Mouse (Mus musculus) forebrain, embryonic 11.5 days (tissue): Measurements from ENCODE around the gene Uroc1. TPM values are rescaled to one million over a fixed set of nuclear protein-coding genes. Genes with fewer than 3 reads are reported as not detected.

Experiments
- ATAC-seq: fragments of 200-750 bp; cut with Nextera tagmentation; replicated peaks from 2 replicates; pipeline ENCODE4 v1.8.0; 2017; ENCODE audit warnings: moderate TSS enrichment; ENCODE audit not compliant: low FRiP score
- DNase-seq: peaks from one replicate; pipeline ENCODE4 v3.0.0-alpha.2; 2017; ENCODE audit warnings: low spot score
- H3K27ac ChIP-seq: fragments of 300-500 bp; sonication (generic); 2 replicates; pipeline ENCODE4 v1.5.1; 2014; ENCODE audit warnings: low read depth, low read length
- H3K27me3 ChIP-seq: fragments of 300-500 bp; sonication (generic); 2 replicates; pipeline ENCODE4 v1.6.1; 2014; ENCODE audit warnings: mild to moderate bottlenecking, low read length, mixed read lengths; ENCODE audit not compliant: control insufficient read depth, insufficient read depth
- H3K36me3 ChIP-seq: fragments of 300-500 bp; sonication (generic); 2 replicates; pipeline ENCODE4 v1.6.1; 2014; ENCODE audit warnings: mild to moderate bottlenecking, low read length, moderate library complexity, mixed read lengths; ENCODE audit not compliant: control insufficient read depth, insufficient read depth
- H3K4me1 ChIP-seq: fragments of 300-500 bp; sonication (generic); replicated peaks from 2 replicates; pipeline ENCODE4 v1.6.1; 2014; ENCODE audit warnings: low read length, mixed read lengths; ENCODE audit not compliant: control insufficient read depth, insufficient read depth
- H3K4me2 ChIP-seq: fragments of 300-500 bp; sonication (generic); 2 replicates; pipeline ENCODE4 v1.6.1; 2014; ENCODE audit warnings: low read depth, mild to moderate bottlenecking, low read length, moderate library complexity, mixed read lengths; ENCODE audit not compliant: severe bottlenecking
- H3K4me3 ChIP-seq: fragments of 300-500 bp; sonication (generic); 2 replicates; pipeline ENCODE4 v1.5.1; 2014; ENCODE audit warnings: low read depth, low read length
- H3K9ac ChIP-seq: fragments of 300-500 bp; sonication (generic); 2 replicates; pipeline ENCODE4 v1.6.1; 2014; ENCODE audit warnings: low read length
- H3K9me3 ChIP-seq: fragments of 300-500 bp; sonication (generic); 2 replicates; pipeline ENCODE4 v1.6.1; 2016; ENCODE audit warnings: low read length, mixed read lengths; ENCODE audit not compliant: control insufficient read depth
- WGBS: fragments of 180-500 bp; shearing (Covaris S2); extraction: QIAGEN DNeasy Blood & Tissue Kit; methylation state at CpG from one replicate; pipeline ENCODE4 v1.1.7; 2014; 5-methylcytosine and 5-hydroxymethylcytosine counted together
- polyA plus RNA-seq: library from polyadenylated mRNA; unstranded; fragments of >200 nt; fragmentation: Nextera tagmentation; extraction: Ambion mirVana; gene quantifications from 2 replicates; pipeline ENCODE4 v1.2.1, GENCODE M21; 2014

Gene Uroc1
- polyA plus RNA-seq, 1 experiment from 2014 or later, result not detected

DNA sequence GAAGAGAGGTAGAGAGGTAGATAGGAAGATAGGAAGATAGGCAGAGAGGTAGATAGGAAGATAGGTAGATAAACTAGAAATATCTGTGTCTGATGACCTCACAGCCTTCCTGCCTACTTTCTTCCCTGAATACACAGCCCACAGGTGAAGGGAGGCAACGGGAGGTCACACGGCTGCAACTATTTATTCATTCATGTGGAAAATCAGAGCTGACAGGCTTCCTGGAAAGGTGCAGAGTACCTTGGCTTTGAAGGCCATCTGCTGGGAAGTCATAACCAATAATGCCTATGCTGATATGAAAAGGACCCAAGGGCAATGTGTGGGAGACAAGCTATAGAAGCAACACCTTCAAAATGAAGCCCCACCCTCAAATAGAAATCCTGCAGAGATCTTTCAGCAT is 9.3 kb downstream of the Uroc1 start:
- 69% methylated on average over 2 of the region's 2 CpGs for WGBS
- Histone ChIP-seq H3K27ac (no peak overlapping the region), H3K36me3 (no peaks in the 10 kb centered on the region), H3K27me3 (no peaks in the 10 kb centered on the region), H3K9me3 (no peaks in the 10 kb centered on the region), H3K4me2 (no peak overlapping the region), H3K4me3 (no peak overlapping the region), H3K4me1 (no peaks in the 10 kb centered on the region), H3K9ac (no peak overlapping the region)
- ATAC-seq (no peak), DNase-seq (no peak)

DNA sequence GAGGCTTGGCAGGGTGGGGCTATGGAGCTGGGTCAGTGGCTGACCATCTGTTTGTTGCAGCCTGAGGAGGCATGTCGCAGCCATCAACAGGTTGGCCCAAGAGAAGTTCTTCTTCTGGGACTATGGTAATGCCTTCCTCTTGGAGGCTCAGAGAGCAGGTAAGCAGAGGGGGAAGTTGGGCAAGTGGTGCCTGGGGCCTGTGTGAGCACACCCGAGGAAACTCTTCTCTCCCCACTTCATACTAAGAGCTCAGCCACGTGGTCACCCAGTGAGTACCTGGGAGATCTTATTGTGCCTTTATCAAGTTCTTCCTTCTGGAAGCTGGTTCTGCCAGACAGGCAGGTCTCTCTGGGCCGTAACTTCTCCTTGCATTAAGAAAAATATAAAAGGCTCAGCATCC is 14.1 kb downstream of the Uroc1 start:
- Histone ChIP-seq H3K9ac (no peak overlapping the region), H3K36me3 (no peaks in the 10 kb centered on the region), H3K4me2 (no peak overlapping the region), H3K4me1 (no peaks in the 10 kb centered on the region), H3K4me3 (no peak overlapping the region), H3K27ac (no peak overlapping the region), H3K27me3 (no peaks in the 10 kb centered on the region), H3K9me3 (no peaks in the 10 kb centered on the region)
- WGBS, result 86% methylated on average over 4 of the region's 4 CpGs
- no peak for ATAC-seq
- DNase-seq, result no peak

DNA sequence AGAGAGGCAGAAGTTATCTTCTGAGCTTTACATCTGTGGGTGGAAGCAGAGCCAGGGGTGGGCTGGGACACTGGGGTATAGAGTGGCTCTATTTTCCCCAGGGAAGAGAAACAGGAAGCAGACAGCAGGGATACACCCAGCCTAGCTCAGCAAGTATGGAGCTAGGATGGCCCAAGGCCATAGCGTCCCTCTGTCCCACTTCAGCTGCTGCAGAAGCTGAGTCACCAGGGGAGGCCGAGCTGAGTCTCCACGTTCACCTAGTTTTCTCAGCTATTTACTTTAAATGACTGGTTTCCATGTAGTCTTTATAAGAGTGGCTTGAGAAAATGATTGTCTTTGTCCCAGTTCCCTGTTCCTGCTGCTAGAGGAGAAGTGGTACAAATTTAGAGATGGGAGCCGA is 15.4 kb downstream of the Uroc1 start:
- Histone ChIP-seq H3K9me3 (no peaks in the 10 kb centered on the region), H3K4me1 (no peaks in the 10 kb centered on the region), H3K27ac (no peak overlapping the region), H3K4me3 (no peak overlapping the region), H3K36me3 (no peaks in the 10 kb centered on the region), H3K4me2 (no peak overlapping the region), H3K27me3 (no peaks in the 10 kb centered on the region), H3K9ac (no peak overlapping the region)
- ATAC-seq (no peak), DNase-seq (no peak)
- 85% methylated on average over 4 of the region's 4 CpGs for WGBS

DNA sequence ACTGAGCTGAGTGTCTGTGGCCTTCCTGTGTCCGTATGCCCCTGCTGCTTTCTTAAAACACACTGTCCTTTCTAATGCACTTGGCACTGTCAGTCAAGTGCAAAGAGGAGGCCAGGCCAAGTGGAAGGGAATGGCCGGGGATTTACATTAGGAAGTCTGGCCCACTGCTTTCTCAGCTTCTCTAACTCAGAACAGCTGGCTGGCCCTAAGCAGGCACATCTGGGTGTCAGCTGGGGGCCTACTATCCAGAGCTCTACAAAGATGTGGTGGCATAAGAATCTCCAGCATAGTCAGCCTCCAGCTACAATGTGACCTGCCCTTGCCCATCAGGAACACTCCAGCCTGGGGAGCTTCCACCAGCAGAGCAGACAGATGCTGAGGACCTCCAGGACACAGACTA is 16.9 kb downstream of the Uroc1 start:
- WGBS, result 67% methylated on average over 2 of the region's 2 CpGs
- no peaks in the 10 kb centered on the region for H3K4me1 ChIP-seq
- H3K4me2 ChIP-seq, result no peak overlapping the region
- no peak overlapping the region for H3K27ac ChIP-seq
- no peak overlapping the region for H3K9ac ChIP-seq
- H3K9me3 ChIP-seq, result no peaks in the 10 kb centered on the region
- no peaks in the 10 kb centered on the region for H3K36me3 ChIP-seq
- H3K27me3 ChIP-seq, result no peaks in the 10 kb centered on the region
- H3K4me3 ChIP-seq, result no peak overlapping the region
- no peak for ATAC-seq
- no peak for DNase-seq

DNA sequence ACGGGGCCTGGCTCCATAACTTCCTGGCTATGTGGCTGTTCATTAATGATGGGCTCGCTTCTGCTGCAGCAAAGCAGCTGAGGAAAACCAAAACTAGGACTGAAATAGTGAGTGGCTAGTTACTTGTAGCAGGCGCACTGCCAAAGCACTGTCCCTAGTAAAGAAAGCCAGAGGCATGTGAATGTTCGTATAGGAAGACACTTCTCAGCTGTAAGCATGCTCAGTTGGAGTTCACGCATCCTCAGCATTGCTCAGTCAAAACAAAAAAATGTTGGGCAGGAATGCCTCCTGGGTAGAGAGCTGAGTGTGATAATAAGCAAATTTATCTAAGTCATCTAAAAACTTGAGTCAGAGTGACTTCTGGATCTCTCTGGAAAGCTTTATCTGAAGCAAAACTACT is 25.1 kb downstream of the Uroc1 start:
- no peak overlapping the region for H3K4me2 ChIP-seq
- no peak overlapping the region for H3K27ac ChIP-seq
- no peak overlapping the region for H3K4me3 ChIP-seq
- H3K4me1 ChIP-seq, result no peaks in the 10 kb centered on the region
- no peaks in the 10 kb centered on the region for H3K27me3 ChIP-seq
- H3K36me3 ChIP-seq, result no peaks in the 10 kb centered on the region
- H3K9me3 ChIP-seq, result no peaks in the 10 kb centered on the region
- H3K9ac ChIP-seq, result no peak overlapping the region
- 71% methylated on average over 5 of the region's 5 CpGs for WGBS
- ATAC-seq, result no peak
- DNase-seq, result no peak

DNA sequence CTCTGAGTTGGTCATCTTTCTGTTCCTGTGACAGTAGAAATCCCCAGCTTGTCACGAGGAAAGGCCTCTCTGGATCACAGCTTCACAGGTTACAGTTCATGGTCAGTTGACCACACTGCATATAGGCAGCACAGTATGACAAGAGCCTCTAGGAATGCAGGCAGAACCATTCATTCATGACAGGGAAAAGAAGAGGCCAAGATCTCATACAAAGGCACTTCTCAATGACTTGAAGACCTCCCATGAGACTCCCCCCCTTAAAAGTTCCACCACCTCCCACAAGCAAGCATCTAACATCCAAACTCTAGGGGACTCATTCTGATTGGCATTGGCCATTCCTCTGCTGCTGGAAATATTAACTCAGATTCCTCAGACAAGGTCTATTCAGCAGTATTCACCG is 26.4 kb downstream of the Uroc1 start:
- H3K36me3 ChIP-seq, result no peaks in the 10 kb centered on the region
- H3K4me3 ChIP-seq, result no peak overlapping the region
- no peak overlapping the region for H3K9ac ChIP-seq
- H3K27ac ChIP-seq, result no peak overlapping the region
- H3K4me1 ChIP-seq, result no peaks in the 10 kb centered on the region
- H3K4me2 ChIP-seq, result no peak overlapping the region
- H3K27me3 ChIP-seq, result no peaks in the 10 kb centered on the region
- 78% methylated on average over 2 of the region's 2 CpGs for WGBS
- no peaks in the 10 kb centered on the region for H3K9me3 ChIP-seq
- ATAC-seq (no peak), DNase-seq (no peak)

DNA sequence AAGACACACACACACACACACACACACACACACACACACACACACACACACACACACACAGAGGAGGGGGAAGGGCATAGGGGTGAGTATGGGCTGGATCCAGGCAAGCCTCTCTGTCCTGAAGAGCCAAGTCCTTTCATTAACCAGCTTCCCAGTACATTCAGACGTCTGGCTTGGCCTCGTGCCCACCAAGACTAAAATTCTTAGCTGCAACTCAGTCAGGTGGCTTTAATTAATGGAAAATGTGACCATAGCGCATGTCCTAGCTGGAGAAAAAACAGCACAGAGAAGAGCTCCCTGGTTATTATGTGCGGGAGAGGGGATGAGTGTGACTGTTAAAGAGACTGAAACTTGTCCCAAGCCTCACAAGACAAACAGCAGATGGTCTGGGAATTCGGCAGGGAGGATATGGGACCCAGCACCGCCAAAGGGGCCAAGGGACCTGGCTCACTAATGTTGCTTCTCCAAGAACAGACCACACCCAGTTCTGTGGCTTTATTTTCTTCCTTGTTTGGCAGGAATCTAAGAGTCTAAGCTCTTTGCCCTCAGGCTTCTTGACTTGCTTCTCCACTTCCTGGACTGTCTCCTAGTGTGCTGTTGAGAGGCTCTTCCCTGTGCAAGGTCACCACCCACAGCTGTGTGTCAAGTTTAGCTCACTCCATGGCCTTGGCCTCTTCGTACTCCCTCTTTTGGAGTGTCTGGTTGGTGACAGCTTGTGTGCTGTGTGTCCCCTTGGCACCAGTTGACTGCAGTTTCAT is 27.1 kb downstream of the Uroc1 start:
- Histone ChIP-seq H3K9me3 (no peaks in the 10 kb centered on the region), H3K27me3 (no peaks in the 10 kb centered on the region), H3K4me2 (no peak overlapping the region), H3K36me3 (no peaks in the 10 kb centered on the region), H3K4me3 (no peak overlapping the region), H3K9ac (no peak overlapping the region), H3K4me1 (no peaks in the 10 kb centered on the region), H3K27ac (no peak overlapping the region)
- WGBS, result 59% methylated on average over 7 of the region's 7 CpGs
- DNase-seq (no peak), ATAC-seq (peak; percentile 54; the same call in 1 of the 2 replicates)

DNA sequence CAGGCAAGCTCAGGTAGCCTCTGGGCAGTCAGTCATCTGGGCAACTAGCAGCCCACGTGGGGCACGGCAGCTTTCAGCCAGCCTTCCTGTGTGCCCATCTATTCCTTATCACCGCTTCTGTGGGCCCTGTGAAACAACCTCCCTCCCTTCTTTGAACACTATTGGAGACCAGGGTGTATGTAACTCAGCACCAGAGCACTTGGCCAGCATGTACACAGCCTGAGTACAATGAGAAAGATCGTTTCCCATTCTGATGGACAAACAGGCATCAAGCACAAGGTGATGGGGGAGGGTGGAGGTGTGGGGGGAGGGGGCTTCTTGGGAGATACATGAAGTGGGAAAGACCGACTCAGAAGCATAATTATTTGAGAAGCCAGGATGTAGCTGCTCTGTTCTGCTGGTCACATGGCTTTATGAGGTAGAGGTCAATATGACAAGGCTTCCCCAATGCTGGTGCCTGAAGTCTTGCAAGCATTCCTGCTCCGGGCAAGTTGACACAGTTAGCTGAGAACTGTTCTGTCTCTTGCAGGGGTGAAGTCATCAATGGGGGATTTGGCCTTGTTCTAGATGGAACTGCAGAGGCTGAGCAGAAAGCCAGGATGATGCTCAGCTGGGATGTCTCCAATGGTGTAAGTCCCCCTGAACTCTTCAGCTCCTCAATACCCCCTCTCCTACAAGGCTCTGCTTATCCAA is 28.0 kb downstream of the Uroc1 start:
- no peak overlapping the region for H3K4me2 ChIP-seq
- no peaks in the 10 kb centered on the region for H3K4me1 ChIP-seq
- H3K36me3 ChIP-seq, result no peaks in the 10 kb centered on the region
- H3K9ac ChIP-seq, result no peak overlapping the region
- H3K27me3 ChIP-seq, result no peaks in the 10 kb centered on the region
- DNase-seq (no peak), ATAC-seq (no peak)
- WGBS, result 84% methylated on average over 6 of the region's 6 CpGs
- no peak overlapping the region for H3K4me3 ChIP-seq
- no peak overlapping the region for H3K27ac ChIP-seq
- H3K9me3 ChIP-seq, result no peaks in the 10 kb centered on the region

DNA sequence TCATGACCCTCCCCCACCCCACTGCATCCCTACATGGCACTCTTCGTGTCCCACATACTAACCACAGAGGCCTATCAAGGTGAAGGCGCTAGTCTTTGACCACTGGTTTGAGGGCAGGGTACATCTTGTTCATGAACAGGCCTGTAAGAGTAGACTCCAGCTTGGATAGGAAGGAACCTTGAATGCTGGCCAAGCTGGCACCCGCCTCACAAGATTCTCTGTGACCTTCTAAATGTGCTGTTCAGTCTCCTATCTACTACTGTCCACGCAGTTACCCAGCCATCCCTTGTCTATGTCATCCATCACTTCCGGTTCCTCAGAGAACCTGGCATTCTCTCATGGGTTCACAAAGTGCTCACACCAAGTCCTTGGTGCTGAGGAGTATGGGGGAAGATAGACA is 30.2 kb downstream of the Uroc1 start:
- H3K4me1 ChIP-seq, result no peaks in the 10 kb centered on the region
- no peak overlapping the region for H3K9ac ChIP-seq
- H3K27me3 ChIP-seq, result no peaks in the 10 kb centered on the region
- ATAC-seq (no peak), DNase-seq (no peak)
- no peak overlapping the region for H3K27ac ChIP-seq
- no peak overlapping the region for H3K4me3 ChIP-seq
- no peak overlapping the region for H3K4me2 ChIP-seq
- 83% methylated on average over 5 of the region's 5 CpGs for WGBS
- no peaks in the 10 kb centered on the region for H3K9me3 ChIP-seq
- H3K36me3 ChIP-seq, result no peaks in the 10 kb centered on the region
